Mouse (Mus musculus) cerebellum, adult 18-20 months (tissue): ENCODE results near the gene Tlr6.

ENCODE experiments used
- DNase-seq, 2 experiments: peaks; one replicate each; pipeline ENCODE4 v3.0.0; 2021

Gene Tlr6

GRCm38 (mm10) chr5:64959843-64960230 is at the start of gene Tlr6:
Gene Tlr6 (minus strand): TSS chr5:64960097.
- DNase-seq, result peak; percentile 17 to 37

- no peak for DNase-seq
These were observed 46.2 kb upstream of the Tlr6 start for GRCm38 (mm10) chr5:65006011-65006491.

DNA sequence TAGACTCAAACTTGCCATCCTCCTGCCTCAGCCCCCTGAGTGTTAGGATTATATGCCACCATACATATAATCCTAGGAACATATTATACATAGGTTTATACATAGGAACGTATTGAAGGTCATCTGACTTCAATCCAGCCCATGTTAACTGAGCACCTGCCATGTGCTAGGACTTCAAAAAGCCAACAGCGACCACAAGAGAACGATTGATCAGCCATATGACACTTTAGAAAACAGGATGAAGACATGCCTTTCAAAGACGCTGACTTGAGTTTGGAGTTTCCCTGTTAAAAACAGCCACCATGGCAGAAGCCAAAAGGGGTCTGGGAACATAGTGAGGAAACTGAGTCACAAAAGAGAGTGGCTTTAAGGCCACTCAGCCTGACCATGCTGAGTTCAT is 45.4 kb upstream of the Tlr6 start:
- no peak for DNase-seq

- no peak for DNase-seq
These were observed 44.1 kb upstream of the Tlr6 start for GRCm38 (mm10) chr5:65003946-65004535.

DNA sequence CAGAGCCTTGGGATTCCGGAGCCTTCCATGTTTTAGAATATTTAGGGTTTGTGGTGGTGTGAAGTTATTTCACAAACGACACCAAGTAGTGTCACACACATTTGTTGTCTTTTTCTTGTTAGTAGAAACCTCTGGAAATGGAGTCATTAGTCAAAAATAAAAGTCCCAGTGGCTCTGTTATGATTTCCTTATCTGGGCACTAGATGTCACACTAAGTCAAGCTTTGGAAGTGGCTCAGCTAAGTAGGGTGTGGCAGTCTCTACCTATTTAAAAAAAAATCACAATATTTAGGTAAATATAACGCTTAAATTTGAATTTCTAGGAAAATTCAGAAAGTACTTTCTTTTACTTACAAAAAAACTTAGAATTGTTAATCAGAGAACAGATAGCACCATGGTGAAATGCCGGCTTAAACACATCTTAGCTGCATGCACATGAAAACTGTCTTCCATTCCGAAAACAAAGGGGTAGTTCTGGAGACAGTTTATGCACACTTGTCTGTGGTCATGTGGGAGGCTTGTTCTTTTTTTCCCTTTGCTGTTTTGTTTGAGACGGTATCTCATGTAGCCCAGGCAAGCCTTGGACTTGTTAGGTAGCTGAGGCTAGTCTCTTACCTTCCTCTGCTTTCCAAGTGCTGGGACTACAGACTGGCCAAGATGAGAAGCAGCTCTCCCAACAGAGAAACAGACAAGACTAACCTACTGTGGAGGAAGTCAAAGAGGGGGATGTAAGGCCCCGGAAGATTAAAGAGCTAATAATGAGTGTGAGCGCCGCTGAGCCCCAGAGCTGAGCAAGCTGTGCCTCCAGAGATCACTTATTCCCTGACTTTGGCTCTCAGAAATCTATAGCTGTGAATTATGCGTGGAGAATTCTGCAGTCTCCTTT is 43.3 kb upstream of the Tlr6 start:
- DNase-seq, result peak in 1 of 2 experiments; percentile 22

DNA sequence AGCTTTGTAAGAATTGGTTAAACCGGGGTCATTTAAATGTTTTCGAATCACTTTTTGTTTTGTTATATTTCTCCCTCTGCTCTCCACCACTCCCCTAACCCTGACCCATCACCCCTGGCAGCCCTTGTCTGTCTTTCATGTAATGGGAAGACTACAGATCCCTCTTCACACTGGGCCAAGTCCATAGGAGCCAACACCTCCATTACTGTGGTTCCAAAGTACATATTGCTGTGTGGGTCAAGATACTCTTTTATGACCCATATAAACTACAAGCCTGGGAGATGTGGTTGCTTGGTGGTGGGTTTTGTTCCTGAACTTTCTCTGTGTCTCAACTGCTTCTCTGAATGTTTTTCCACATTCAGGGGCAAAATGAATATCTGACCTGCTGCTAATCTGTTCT is 35.5 kb upstream of the Tlr6 start:
- no peak for DNase-seq

DNA sequence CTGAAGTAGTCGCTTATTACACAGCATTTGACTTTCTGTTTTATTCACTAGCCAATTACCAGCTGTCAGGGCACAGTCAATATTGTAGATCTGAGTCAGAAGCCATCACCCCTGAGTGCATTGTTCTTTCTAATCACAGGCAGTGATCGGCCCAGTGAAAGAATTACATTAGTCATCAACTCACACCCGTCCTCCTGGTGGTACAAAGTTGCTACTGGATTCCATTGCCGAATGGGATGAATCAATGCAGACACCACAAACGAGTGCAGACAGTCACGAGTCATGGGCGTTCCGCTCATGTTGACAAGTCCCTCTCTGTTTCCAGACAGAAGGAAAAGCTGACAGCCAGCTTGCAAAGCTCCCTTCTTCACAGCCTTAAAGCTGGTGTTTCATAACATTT is 32.6 kb upstream of the Tlr6 start:
- no peak for DNase-seq

DNA sequence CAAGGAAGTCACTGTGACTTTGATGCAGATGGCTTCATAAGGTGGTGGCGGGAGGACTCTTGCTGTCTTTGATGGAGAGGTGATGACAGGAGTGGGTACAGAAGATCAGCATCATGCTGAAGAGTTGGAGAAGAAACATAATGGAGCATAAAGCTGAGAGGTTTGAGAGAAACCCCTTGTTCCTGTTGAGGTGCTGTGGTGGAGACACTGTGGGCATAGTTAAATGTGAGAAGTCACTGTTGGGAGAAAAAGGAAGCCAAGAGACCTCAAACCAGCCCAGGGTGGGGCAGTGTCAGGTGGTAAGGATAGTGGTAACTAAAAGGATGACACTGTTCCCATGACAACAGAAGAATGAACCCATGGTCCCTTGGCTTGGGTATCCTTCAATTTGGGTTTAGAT is 30.0 kb upstream of the Tlr6 start:
- no peak for DNase-seq

- no peak for DNase-seq
These were observed 26.1 kb upstream of the Tlr6 start for GRCm38 (mm10) chr5:64985971-64986370.

DNA sequence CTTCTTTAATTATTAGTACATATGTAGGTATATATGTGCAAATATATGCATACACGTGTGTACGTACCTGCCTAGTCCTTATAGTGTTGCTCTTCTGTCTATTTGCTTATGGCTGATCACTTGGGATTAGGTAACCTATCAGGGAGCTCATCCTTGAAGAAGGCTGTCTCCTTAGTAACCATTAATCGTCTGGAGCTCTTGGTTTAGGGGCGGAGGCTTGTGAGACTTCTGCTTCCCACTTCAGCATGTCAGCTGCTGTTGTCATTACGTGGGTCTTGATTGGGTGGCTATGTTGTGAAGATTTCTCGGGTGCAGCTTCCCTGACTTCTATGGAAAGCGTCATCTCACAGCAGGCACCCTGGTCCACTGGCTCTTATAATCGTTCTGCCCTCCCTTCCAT is 17.2 kb upstream of the Tlr6 start:
- DNase-seq, result no peak

- DNase-seq, result no peak
These were observed 15.2 kb upstream of the Tlr6 start for GRCm38 (mm10) chr5:64975121-64975520.

DNA sequence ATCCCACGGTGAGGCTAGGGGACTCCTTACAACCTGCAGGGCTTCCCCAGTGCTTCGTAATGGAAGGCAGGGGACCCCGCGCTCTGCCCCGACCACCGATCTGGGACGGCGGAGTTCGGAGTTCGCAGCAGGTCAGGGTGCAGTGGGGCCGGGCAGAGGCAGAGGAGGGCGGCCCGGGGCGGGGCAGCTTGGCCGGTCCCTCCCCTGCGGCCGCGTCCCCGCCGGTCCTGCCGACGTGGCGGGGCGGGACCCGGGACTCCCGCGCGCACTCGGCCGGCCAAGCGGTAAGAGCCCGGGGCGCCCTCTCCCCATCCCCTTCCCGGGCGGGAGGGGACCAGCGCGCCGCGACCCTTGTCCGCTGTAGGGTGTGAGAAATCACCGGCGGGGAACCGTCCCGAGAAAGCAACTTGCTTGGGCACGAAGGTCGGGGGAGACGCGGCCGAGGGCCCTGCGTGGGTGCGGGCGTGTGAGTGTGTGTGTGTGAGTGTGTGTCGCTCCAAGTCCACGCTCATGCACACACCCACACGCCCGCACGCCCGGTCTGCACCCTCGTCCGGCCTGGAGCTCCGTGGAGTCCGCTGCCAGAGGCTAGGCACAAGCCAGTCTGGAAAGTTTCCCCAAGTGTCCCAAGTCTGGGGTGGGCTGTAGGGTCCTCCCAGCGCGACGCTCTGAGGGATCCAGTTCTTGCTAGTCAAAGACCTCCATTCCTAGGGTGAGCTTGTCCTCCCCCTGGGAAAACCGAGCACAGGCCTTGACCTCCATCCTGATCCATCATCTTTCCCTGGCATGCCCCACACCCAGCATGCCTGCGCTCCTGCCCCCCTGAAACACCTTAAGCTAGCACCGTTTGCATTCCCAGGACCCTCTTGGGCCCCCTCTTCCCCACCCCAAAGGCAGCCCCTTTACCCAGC is 10.2 kb upstream of the Tlr6 start, which contains the start of gene Fam114a1:
Gene Fam114a1, plus strand, starts transcription at position 211 of the 911 bp plus-strand sequence.
- peak; percentile 8 to 28 for DNase-seq

- DNase-seq, result no peak
These were observed 9.3 kb upstream of the Tlr6 start for GRCm38 (mm10) chr5:64968961-64969860.

DNA sequence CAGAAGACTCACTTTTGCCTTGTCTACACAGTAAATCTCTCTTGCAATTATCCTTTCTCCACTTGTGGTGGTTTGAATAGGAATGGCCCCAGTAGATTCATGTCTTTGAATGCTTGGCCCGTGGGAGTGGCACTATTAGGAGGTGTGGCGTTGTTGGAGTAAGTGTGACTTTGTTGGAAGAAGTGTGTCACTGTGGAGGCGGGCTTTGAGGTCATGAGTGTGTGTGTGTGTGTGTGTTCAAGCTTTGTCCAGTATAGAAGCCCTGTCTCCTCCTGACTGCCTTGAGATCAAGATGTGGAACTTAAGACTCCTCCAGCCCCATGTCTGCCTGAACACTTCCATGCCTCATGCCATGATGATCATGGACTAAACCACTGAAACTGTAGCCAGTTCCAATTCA is 3.8 kb upstream of the Tlr6 start:
- no peak for DNase-seq

- DNase-seq, result no peak
These were observed 3.4 kb upstream of the Tlr6 start for GRCm38 (mm10) chr5:64963271-64963670.

- no peak for DNase-seq
These were observed 1.0 kb upstream of the Tlr6 start for GRCm38 (mm10) chr5:64960857-64961391.

DNA sequence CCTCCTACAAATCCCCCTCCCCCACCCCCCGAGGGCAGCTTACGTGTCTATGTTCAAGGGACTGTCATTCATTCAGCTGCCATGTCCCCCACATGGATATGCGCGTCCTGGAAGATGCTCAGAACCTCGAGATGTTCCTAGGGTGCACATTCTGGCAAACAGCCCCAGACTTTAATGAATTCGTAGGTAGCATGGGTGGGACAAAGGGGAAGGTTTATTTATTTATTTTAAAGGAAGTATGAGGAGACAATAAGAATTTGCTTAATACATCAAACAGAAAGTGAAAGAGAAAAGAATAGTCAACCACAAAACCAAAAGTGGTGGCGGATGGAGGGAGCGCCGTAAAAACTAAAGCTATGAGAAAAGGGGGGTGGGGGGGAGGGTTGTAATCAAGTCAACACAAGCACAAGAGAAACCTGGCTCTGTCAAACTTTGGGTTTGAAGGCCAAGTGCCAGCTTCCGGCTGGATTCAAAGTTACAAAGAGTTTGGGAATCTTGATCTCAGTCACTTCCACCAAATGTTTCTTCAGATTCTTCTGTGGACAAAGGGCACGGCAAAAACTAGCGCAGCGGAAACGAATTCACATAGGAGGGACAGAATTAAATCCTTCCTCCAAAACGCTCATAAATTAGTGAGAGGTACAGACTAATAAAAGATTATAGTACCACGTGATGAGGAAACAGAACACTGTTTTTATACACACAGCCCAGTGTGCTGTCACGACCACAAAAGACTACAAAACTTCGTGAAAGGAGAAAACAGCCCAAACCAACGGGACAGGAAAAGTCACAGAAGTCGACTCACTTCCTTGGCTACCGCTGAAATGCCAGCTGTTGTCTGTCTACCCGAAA is 680 bp downstream of the Tlr6 start:
- DNase-seq, result no peak

DNA sequence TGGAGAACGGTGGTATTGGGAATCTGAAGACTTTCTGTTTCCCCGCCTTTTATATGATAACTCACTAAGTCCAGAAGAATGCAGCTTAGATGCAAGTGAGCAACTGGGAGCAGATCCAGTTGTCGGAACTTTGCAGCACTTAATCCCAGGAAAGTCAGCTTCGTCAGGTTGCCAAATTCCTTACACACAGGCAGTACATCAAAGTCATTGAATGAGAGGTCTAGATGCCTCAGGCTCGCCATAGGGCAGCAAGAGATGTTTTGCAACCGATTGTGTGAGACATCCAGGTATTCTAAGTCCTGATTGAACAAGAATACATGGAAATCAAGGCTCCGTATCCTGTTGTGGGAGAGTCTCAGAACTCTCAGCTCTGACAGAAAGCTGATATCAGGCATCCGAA is 5.0 kb downstream of the Tlr6 start:
- DNase-seq, result no peak

DNA sequence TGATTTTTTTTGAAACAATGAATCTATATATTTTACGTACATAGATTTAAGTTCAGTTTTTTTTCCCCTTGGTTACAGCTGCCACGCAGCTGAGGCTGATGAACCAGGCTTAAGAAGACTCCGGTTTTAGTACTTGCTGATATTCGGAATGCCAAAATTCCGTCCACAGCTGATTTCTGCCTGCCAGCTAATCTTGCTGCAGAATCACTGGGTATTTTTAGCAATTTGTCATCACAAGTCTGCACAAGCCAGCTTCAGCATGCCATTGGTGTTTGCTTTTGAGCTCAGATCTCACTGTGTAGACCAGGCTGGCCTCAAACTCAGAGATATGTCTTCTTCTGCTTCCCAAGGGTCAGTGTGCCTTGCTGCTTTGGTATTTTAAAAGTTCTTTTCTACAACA is 8.4 kb downstream of the Tlr6 start:
- DNase-seq, result no peak

GRCm38 (mm10) chr5:64932775-64933174 is 27.1 kb downstream of the Tlr6 start:
- DNase-seq, result no peak

DNA sequence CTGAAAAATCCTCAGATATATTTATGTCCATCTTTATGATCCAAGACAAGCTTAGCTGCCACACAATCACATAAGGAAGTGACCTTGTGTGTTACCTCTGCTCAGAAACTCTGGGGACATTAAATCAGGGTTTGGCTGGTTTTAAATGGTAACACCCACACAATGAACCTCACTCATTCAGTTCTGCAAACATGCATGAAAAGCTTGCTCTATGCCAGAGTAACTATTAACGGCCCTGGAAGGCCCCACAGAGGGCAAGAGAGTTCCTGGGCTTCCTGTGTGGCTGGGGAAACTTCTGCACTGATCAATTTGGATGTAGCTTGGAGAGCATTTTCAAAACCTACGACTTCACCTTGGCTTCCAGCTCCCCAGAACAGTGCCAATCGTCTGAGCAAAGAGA is 27.7 kb downstream of the Tlr6 start:
- no peak for DNase-seq
